Mouse (Mus musculus) v-Abl transformed pro-B cells (cell line): Measurements from ENCODE around the gene Tesmin.

Experiments used
- in situ Hi-C, 2 experiments: fragments of 400-800 bp; cut with MboI; formaldehyde crosslinking; loops; one replicate each; pipeline ENCODE4 v1.15.1; 2025; ENCODE audit not compliant: unreplicated experiment in 2 of 2

Gene Tesmin

GRCm38 (mm10) chr19:3436840-3437239 is 48.2 kb downstream of the Tesmin start:
- in situ Hi-C loops, result no loop called here

- in situ Hi-C loops, result no loop called here
These were observed 49.3 kb downstream of the Tesmin start for GRCm38 (mm10) chr19:3437980-3438379.

- in situ Hi-C loops, result loop anchor here (5.0 to 10.0 kb wide), 2 partner anchors 43 to 116 kb away; partner anchors contain the start of gene Cpt1a (in 1 of the 2)
These were observed 52.0 kb downstream of the Tesmin start for GRCm38 (mm10) chr19:3440667-3441066.

GRCm38 (mm10) chr19:3441092-3441491 is 52.4 kb downstream of the Tesmin start:
- in situ Hi-C loops, result loop anchor here (5.0 to 10.0 kb wide), 2 partner anchors 44 to 116 kb away; partner anchors contain the start of gene Cpt1a (in 1 of the 2)

GRCm38 (mm10) chr19:3447348-3447747 is 58.7 kb downstream of the Tesmin start:
- in situ Hi-C loops, result loop anchor here (5.0 to 10.0 kb wide), 3 partner anchors 50 to 155 kb away; partner anchors contain the start of gene Cpt1a (in 1 of the 2)

GRCm38 (mm10) chr19:3449248-3449647 is 60.6 kb downstream of the Tesmin start:
- in situ Hi-C loops, result loop anchor here (5.0 to 10.0 kb wide), 3 partner anchors 52 to 157 kb away; partner anchors contain the start of gene Cpt1a (in 1 of the 2)

GRCm38 (mm10) chr19:3450714-3451113 is 62.1 kb downstream of the Tesmin start:
- in situ Hi-C loops, result loop anchor here in 1 of 2 experiments (5.0 kb wide), 1 partner anchor 158 kb away; no protein-coding TSS in a partner anchor

- in situ Hi-C loops, result loop anchor here in 1 of 2 experiments (5.0 kb wide), 1 partner anchor 159 kb away; no protein-coding TSS in a partner anchor
These were observed 62.5 kb downstream of the Tesmin start for GRCm38 (mm10) chr19:3451170-3451569.

- in situ Hi-C loops, result loop anchor here in 1 of 2 experiments (5.0 kb wide), 1 partner anchor 159 kb away; no protein-coding TSS in a partner anchor
These were observed 63.0 kb downstream of the Tesmin start for GRCm38 (mm10) chr19:3451649-3452048.
